Mouse (Mus musculus): ENCODE data around the gene Slc25a20.
"Not testable (repeated sequence)": the region's sequence is repeated elsewhere in the genome, so short reads cannot be mapped to it uniquely, and the experiment has no call there.

Gene Slc25a20

DNA sequence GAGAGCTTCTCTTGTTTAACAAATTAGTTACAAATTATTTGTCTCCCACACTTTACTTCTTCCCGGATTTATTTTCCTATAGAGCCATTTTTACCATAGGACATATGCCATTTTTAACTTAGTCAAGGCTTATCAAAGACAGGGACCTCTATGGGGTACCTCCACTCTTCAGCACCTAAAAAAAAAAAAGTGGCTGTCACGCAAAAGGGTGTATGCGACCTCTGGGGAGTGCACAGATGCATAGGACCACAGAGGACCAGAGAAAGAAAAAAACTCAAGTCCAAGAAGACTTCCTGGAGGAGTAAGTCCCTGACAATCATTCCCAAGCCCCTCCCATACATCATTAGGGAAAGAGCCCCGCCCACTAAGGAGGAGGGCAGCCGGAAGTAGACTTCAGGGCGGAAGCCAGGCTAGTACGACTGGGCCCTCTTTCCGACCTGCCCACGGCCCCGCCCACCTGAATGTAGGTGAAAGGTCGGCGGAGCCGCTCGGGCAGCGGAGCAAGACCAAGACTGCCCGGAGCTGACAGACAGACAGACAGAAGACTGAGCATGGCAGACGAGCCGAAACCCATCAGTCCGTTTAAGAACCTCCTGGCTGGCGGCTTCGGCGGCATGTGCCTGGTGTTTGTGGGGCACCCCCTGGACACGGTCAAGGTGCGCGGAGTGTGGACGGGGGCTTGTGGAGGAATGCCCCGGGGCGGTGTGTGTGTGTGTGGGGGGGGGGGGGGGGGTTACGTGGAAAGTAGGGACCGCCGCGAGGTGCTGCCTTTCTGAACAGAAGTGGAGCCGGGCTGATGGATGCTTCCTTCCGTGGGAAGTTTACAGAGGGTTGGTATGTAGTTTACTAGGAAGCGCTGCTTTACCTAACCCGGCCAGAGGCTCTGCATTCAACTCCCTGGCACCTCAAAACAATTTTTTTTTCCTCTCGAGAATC is at the start of gene Slc25a20:
Gene Slc25a20 (plus strand): TSS at position 412 of the 936 bp plus-strand sequence.
- DNase-seq (ENCODE audit: low spot score in 2 of 2): peak; percentile 71 to 82

DNA sequence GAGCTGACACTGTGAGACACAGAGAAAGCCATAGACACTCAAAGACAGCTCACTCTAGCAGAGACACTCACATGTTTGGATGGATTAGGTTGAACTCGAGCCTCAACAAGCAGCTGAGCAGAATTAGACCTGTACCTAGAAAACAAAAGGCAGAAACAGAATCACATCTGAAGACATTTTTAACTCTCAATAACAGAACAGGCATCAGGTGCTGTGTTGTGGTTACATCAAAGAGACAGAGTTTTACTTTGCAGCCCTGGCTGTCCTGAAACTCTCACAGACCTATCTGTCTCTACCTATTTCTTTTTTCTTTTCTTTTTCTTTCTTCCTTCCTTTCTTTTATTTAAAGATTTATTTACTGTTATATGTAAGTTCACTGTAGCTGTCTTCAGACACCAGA is 44.6 kb upstream of the Slc25a20 start:
- DNase-seq (ENCODE audit: low spot score in 2 of 2): no peak

DNA sequence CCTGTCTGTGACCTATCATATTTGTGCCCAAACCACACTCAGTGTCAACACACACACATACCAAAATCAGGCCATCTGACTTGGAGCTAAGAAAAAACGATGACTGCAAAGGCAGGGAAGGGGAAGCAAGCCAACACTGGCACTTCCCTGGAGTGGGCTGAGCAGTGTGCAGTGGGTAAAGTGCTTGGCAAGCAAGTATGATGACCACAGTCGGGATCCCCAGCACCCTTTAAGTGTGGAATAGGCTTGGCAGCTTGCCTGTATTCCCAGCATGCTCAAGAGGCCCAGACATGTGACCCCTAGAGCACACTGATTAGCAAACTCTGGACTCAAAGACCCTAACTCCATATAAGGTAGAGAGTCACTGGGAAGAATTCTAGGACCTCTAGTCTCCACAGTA is 35.4 kb upstream of the Slc25a20 start:
- peak in 1 of 2 experiments; percentile 27 for DNase-seq (ENCODE audit: low spot score in 2 of 2)

- DNase-seq (ENCODE audit: low spot score in 2 of 2): no peak
Observed at GRCm38 (mm10) chr9:108628141-108628540, 33.7 kb upstream of the Slc25a20 start.

- DNase-seq (ENCODE audit: low spot score in 2 of 2): no peak
Observed at GRCm38 (mm10) chr9:108630683-108631082, 31.2 kb upstream of the Slc25a20 start.

DNA sequence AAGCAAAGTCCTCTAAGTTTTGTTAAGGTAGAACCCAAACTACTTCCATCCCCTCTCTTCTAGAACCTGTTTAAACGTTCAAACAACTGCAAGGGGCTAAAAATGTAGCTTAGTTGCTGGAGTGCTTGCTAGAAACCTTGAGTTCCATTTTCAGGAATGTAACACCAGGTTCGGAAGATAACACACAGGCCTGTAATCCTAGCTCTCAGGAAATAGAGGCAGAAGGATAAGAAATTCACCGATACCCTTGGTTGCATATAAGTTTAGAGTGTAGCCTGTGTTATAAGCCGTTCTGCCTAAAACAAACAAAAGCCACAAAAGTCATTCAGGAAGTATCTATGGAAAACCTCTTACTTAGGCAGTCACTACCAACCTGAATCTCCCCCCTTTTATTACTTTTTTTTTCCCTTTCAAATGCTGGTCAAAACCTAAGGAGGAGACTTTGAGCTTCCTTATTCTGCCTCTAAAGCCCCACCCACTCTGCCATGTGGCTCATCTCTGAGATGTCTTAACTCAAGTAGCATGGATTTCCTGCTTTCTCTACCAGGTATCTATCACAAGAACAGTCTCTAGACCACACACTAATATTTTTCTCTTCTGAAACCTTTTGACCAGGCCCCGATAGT is 30.1 kb upstream of the Slc25a20 start:
- no peak for DNase-seq (ENCODE audit: low spot score in 2 of 2)

- no peak for DNase-seq (ENCODE audit: low spot score in 2 of 2)
Observed at GRCm38 (mm10) chr9:108632375-108632774, 29.5 kb upstream of the Slc25a20 start.

GRCm38 (mm10) chr9:108633846-108634245 is 28.0 kb upstream of the Slc25a20 start:
- DNase-seq (ENCODE audit: low spot score in 2 of 2): no peak

DNA sequence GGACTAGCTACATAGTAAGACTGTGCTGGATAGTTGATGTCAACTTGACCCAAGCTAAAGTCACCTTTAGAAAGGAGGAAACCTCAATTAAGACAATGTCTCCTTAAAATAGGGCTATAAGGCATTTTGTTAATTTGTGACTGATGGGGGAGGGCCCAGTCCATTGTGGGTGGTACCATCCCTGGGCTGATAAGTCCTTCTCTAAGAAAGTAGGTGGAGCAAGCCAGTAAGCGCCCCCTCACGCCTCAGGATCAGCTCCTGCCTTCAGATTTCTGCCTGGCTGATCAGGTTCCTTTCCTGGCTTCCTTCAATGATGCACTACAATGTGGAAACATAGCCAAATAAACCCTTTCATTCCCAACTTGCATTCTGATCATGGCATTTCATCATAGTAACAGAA is 26.5 kb upstream of the Slc25a20 start:
- no peak for DNase-seq (ENCODE audit: low spot score in 2 of 2)

GRCm38 (mm10) chr9:108639825-108640224 is 22.1 kb upstream of the Slc25a20 start:
- no peak for DNase-seq (ENCODE audit: low spot score in 2 of 2)

DNA sequence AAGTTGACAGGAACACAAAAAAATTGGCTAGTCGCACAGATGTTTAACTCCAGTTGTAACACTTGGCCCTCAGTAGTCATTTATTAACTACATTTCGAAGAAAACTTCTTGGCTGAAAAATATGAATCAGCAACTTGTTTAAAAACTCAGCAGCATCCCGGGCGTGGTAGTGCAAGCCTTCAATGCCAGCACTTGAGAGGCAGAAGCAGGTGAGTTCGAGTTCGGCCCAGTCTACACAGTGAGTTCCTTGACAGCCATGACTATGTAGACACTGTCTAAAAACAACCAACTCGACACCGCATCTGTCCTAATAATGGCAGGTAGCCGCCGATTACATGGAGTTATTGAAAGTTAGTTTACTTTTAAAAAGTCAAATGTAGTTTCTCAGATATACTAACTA is 13.7 kb upstream of the Slc25a20 start:
- no peak for DNase-seq (ENCODE audit: low spot score in 2 of 2)

GRCm38 (mm10) chr9:108648611-108649560 is 13.0 kb upstream of the Slc25a20 start, which contains the start of gene Arih2:
Gene Arih2 (minus strand): TSS chr9:108649386.
- DNase-seq (ENCODE audit: low spot score in 2 of 2): peak; percentile 95

DNA sequence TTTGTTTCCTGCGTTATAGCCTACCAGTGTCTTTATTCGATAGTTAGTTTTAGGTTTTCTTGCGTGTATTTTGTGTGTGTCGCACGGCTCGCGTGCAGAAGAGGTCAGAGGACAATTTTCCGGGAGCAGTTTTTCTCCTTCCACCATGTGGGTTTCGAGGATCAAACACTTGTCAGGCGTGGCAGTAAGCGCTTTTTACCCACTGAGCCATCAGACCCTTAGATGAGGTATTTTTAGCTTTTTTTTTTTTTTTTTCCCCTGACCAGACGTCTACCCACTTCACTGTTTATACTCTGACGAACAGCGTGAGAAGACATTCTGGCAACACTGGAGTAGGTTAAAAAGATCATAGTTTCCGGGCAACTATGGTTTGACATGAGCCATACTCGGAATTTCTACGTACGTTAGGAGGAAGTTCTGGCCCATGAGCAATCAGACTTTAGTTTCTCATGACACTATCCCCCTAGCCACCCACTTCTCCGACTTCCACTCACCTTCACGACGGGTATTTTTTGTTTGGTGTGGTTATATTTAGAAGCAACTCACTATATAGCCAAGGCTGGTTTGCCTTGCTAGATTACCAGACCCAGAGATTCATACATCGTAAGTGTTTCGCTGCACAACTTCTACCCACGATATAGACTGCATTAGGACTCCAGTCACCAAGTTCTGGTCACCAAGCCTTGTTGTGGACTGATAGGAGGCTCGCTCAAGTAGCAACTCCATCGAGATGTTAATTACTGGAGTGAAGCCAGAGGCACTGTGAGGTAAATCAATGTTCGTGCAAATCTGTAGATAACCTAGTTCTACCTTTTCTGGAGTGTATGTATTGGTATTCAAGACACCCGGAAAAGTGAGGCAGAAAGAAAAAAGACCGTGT is 12.1 kb upstream of the Slc25a20 start:
- no peak for DNase-seq (ENCODE audit: low spot score in 2 of 2)

DNA sequence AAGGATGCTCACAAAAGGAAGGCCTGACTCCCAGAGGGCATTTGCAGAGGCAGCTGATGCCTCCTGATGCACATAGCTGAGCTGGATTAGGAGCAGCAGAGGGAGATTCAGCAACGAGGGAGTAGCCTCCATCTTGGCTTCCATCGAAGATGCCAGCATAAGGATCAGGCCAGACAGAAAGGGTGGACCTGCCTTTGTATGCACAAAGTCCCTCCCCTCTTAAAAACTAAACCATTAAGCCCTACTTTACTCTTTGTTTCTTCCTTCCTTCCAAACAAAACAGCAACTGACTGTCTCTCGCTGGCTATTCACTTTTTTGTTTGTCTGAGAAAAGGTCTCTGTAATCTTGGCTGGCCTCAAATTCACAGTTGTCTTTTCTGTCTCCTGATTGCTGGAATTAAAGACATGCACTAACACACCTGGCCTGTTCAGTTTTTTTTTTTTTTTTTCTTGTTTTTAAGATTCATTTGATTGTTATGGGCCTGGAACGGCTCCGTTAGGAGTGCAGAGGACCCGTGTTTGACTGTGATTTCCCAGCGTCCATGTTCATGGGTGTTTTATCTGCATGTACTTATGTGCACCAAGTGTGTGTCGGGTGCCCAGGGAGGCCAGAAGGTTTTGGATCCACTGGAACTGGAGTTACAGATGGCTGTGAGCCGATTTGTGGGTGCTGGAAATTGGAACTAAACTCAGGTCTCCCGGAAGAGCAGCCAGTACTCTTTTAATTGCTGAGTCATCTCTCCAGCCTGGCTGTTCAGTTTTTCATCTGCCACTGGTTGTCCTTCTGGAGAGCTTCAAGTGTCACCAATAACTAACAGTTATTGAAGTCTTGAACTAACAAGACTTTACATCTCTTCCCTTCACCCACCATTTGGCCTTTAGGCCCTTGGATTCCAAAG is 7.1 kb upstream of the Slc25a20 start:
- DNase-seq (ENCODE audit: low spot score in 2 of 2): no peak

DNA sequence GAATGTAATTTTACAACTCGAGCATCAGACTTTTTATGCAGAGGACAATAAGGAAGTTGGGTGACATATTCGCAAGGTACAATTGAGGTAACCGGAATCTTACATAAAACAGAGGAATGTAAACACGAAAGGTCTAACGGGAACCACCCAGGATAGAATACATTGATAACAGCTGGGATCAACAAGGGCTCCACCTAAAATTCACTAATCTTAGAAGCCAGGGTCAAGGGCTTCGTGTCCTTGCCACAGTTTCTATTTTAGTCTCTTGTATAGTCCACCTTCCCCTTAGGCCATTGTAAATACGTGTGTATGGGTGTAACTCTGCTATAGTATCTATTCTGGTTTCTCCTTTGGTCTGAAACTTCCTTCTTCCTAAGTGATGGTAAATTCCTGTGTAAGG is 6.0 kb upstream of the Slc25a20 start:
- DNase-seq (ENCODE audit: low spot score in 2 of 2): not testable (repeated sequence)

- DNase-seq (ENCODE audit: low spot score in 2 of 2): no peak
Observed at GRCm38 (mm10) chr9:108662660-108663059, 772 bp downstream of the Slc25a20 start.

DNA sequence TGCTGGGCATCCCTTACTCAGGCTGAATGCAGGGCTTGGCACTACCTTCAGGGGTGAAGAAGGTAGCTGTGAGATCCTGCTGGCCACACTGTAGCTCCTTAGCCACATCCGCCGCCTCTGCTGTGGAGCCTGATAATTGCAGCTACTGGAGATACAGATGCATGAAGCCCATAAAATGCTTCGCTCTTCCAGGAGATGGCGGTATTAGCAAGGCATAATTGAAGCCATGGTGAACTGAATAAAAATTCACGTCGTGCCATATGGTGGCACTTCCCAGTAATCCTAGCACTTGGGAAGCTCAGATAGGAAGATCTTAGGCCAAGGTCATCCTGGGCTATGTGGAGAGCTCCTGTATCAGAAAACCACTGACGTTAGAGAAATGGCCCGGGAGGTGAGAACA is 8.0 kb downstream of the Slc25a20 start:
- DNase-seq (ENCODE audit: low spot score in 2 of 2): peak; percentile 46 to 50

- DNase-seq (ENCODE audit: low spot score in 2 of 2): no peak
Observed at GRCm38 (mm10) chr9:108673151-108673550, 11.3 kb downstream of the Slc25a20 start.

- DNase-seq (ENCODE audit: low spot score in 2 of 2): no peak
Observed at GRCm38 (mm10) chr9:108680026-108680425, 18.1 kb downstream of the Slc25a20 start.

DNA sequence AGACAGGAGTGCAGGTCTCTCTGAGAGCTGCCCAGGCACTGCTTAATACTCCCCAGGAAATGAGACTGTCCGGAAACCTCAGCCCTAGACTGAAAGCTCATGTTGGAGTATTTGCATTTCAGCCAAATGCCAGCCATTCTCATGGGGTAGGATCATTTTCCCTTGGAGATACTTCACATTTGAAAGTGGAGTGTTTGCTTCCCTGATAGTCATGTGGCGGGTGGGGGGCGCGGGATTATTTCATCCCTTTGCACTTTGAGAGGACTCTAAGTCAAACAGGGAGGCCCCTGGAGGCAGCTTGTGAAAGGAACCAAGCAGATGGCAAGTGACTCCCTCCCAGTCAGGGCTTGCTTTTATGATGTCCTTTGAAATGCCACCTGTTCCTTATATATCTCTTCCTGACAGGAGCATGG is 24.6 kb downstream of the Slc25a20 start:
- DNase-seq (ENCODE audit: low spot score in 2 of 2): no peak
